Mouse (Mus musculus): ENCODE measurements at regions not wholly inside any gene's neighbourhood (a gene's known extent, or its start where the extent isn't known, plus 50 kb on each side); places are given as distances from the start of the nearest gene placed in this dataset.
"Not testable (repeated sequence)": the region's sequence is repeated elsewhere in the genome, so short reads cannot be mapped to it uniquely, and the experiment has no call there.

DNA sequence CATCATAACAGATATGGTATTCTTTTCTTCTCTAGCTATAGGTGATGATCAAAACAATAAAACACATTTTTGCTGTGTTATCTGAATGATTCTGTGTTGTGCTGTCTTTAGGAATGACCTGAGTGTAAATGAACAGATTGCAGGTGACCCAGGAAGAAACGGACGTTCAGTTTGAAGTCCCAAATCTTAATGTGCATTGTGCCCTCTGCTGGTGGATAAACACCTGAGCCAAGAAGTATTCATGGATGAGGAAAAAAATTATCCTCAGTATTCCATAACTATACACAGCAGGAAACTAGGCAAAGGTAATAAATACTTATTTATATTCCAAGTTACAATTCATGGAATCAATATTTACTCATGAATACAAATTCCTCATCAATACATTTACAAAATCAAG is 384.3 kb upstream of the Dab2 start:
- Histone ChIP-seq H3K27ac (ENCODE audit: low read depth, low read length) (no peak overlapping the region), H3K36me3 (ENCODE audit: control insufficient read depth, insufficient read depth, low read length) (no peaks in the 10 kb centered on the region), H3K9me3 (ENCODE audit: control insufficient read depth, low read length) (no peaks in the 10 kb centered on the region), H3K27me3 (replicated peaks; ENCODE audit: control insufficient read depth, insufficient read depth, low read length) (no peaks in the 10 kb centered on the region), H3K9ac (ENCODE audit: low read depth, low read length) (no peak overlapping the region), H3K4me1 (ENCODE audit: control insufficient read depth, insufficient read depth, low read depth, low read length) (no peaks in the 10 kb centered on the region), H3K4me2 (ENCODE audit: low read length) (no peak overlapping the region), H3K4me3 (ENCODE audit: low read length) (no peak overlapping the region)
- 8% methylated on average over 2 of the region's 2 CpGs for WGBS
- ATAC-seq, result peak; percentile 72; the same call in 1 of the 2 replicates

DNA sequence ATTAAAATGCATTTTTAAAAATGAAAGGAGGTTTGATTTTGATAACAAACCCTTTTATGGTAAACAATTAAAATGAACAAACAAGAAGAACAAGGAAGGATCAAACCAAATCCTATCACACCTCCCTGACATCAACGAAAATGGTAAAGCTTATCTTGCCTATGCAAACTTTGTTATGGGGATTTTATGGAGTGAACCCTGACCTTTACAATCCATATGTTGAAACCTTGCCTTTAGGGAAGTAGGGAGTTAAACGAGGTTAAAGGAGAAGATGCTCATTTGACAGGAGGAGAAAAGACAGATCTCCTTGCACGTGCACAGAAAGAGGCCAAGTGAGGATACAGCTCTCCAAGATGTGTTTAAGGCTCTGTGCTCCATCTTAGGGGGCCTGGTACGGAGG is 379.5 kb upstream of the Dab2 start:
- no peaks in the 10 kb centered on the region for H3K9me3 ChIP-seq (ENCODE audit: control insufficient read depth, low read length)
- H3K27ac ChIP-seq (ENCODE audit: low read depth, low read length), result no peak overlapping the region
- WGBS, result 80% methylated on average over 4 of the region's 4 CpGs
- H3K27me3 ChIP-seq (replicated peaks; ENCODE audit: control insufficient read depth, insufficient read depth, low read length), result no peaks in the 10 kb centered on the region
- H3K4me3 ChIP-seq (ENCODE audit: low read length), result no peak overlapping the region
- no peaks in the 10 kb centered on the region for H3K4me1 ChIP-seq (ENCODE audit: control insufficient read depth, insufficient read depth, low read depth, low read length)
- no peaks in the 10 kb centered on the region for H3K36me3 ChIP-seq (ENCODE audit: control insufficient read depth, insufficient read depth, low read length)
- no peak overlapping the region for H3K4me2 ChIP-seq (ENCODE audit: low read length)
- no peak overlapping the region for H3K9ac ChIP-seq (ENCODE audit: low read depth, low read length)
- ATAC-seq, result no peak

DNA sequence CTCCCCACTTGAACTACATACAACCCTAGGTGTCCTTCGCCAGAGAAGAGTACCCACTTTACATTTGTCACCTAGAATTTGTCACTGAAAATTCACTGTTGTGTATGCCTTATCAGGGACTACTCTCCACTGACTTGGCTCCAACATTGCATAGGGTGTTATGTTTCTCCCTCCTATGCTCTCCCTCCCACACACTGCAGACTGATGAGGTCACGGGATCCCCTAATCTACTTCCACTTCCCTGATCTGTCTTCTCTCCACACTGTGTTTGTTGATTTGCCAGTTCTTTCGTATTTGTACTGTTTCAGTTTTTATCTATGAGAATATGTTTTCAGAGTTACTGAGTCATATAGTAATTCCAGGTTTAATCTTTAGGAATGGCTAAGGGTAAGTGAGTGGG is 371.8 kb upstream of the Dab2 start:
- no peaks in the 10 kb centered on the region for H3K4me1 ChIP-seq (ENCODE audit: control insufficient read depth, insufficient read depth, low read depth, low read length)
- H3K9me3 ChIP-seq (ENCODE audit: control insufficient read depth, low read length), result no peaks in the 10 kb centered on the region
- no peak for ATAC-seq
- H3K4me2 ChIP-seq (ENCODE audit: low read length), result no peak overlapping the region
- WGBS, result 83% methylated on average over 3 of the region's 3 CpGs
- no peaks in the 10 kb centered on the region for H3K36me3 ChIP-seq (ENCODE audit: control insufficient read depth, insufficient read depth, low read length)
- H3K9ac ChIP-seq (ENCODE audit: low read depth, low read length), result no peak overlapping the region
- no peak overlapping the region for H3K4me3 ChIP-seq (ENCODE audit: low read length)
- H3K27me3 ChIP-seq (replicated peaks; ENCODE audit: control insufficient read depth, insufficient read depth, low read length), result no peaks in the 10 kb centered on the region
- no peak overlapping the region for H3K27ac ChIP-seq (ENCODE audit: low read depth, low read length)

DNA sequence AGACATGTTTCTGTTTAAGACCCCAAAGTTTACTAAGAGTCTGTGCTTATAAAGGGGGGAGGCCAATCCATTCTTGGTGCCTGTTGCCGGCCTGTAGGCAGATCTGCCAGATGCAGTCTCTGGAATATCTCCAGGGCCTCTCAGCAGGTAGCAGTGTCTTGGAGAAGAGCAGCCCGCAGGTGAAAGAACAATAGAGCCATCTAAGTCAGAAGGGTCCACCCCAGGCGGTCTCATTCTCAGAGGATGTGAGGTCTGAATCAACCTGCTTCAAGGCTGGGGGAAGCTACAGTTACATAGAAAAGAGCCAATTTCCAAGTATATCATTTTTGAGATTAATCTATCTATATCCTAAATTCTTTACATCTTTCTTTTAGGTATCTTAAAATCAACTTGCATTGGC is 366.0 kb upstream of the Dab2 start:
- Histone ChIP-seq H3K4me2 (ENCODE audit: low read length) (no peak overlapping the region), H3K4me1 (ENCODE audit: control insufficient read depth, insufficient read depth, low read depth, low read length) (no peaks in the 10 kb centered on the region), H3K9me3 (ENCODE audit: control insufficient read depth, low read length) (no peaks in the 10 kb centered on the region), H3K27me3 (replicated peaks; ENCODE audit: control insufficient read depth, insufficient read depth, low read length) (no peaks in the 10 kb centered on the region), H3K36me3 (ENCODE audit: control insufficient read depth, insufficient read depth, low read length) (no peaks in the 10 kb centered on the region), H3K27ac (ENCODE audit: low read depth, low read length) (no peak overlapping the region), H3K9ac (ENCODE audit: low read depth, low read length) (no peak overlapping the region), H3K4me3 (ENCODE audit: low read length) (no peak overlapping the region)
- whole genome bisulfite sequencing, result 28% methylated on average over 3 of the region's 3 CpGs
- no peak for ATAC-seq

DNA sequence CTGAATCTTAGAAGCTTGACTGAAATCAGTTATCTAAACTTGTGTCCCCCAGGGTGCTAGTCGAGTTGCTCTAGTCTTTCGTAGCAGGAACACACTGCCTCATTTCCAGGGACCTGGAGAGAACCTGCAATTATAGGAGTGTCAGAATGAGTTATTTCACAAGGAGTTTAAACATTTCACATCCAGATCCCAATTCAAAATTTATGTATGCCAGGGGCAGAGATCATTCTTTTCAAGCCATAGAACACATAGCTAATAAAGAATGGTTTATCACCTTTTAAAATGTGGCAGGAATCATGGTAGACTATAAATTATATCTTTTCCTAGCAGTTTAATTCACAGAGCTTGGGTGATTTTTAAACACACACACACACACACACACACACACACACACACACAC is 358.6 kb upstream of the Dab2 start:
- Histone ChIP-seq H3K4me1 (ENCODE audit: control insufficient read depth, insufficient read depth, low read depth, low read length) (no peaks in the 10 kb centered on the region), H3K27me3 (replicated peaks; ENCODE audit: control insufficient read depth, insufficient read depth, low read length) (no peaks in the 10 kb centered on the region), H3K9me3 (ENCODE audit: control insufficient read depth, low read length) (no peaks in the 10 kb centered on the region), H3K27ac (ENCODE audit: low read depth, low read length) (no peak overlapping the region), H3K36me3 (ENCODE audit: control insufficient read depth, insufficient read depth, low read length) (no peaks in the 10 kb centered on the region), H3K9ac (ENCODE audit: low read depth, low read length) (no peak overlapping the region), H3K4me3 (ENCODE audit: low read length) (no peak overlapping the region), H3K4me2 (ENCODE audit: low read length) (no peak overlapping the region)
- ATAC-seq, result no peak
- WGBS, result 50% methylated on average over 2 of the region's 2 CpGs

DNA sequence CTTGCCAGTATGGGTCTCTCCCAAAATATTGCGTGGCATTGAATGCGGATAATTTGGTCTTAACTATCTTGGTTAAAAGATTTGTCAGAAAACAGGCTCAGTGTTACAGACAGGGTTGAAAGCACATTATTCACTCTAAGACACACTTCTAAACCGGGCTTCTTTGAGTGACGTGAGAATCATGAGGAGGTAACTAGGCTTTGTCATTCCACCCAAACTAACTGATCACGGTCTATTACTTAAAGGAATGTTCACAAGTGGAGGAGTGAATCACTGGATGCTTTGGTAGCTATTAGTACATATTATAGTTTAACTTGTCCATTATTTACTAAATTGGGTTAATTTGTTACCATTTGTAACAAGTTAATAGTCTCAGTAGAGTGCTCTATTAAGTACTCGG is 352.9 kb upstream of the Dab2 start:
- 93% methylated on average over 6 of the region's 6 CpGs for WGBS
- H3K9ac ChIP-seq (ENCODE audit: low read depth, low read length), result no peak overlapping the region
- no peak overlapping the region for H3K4me3 ChIP-seq (ENCODE audit: low read length)
- H3K4me2 ChIP-seq (ENCODE audit: low read length), result no peak overlapping the region
- H3K27me3 ChIP-seq (replicated peaks; ENCODE audit: control insufficient read depth, insufficient read depth, low read length), result no peaks in the 10 kb centered on the region
- no peak overlapping the region for H3K27ac ChIP-seq (ENCODE audit: low read depth, low read length)
- ATAC-seq, result no peak
- no peaks in the 10 kb centered on the region for H3K9me3 ChIP-seq (ENCODE audit: control insufficient read depth, low read length)
- H3K36me3 ChIP-seq (ENCODE audit: control insufficient read depth, insufficient read depth, low read length), result no peaks in the 10 kb centered on the region
- H3K4me1 ChIP-seq (ENCODE audit: control insufficient read depth, insufficient read depth, low read depth, low read length), result no peaks in the 10 kb centered on the region

DNA sequence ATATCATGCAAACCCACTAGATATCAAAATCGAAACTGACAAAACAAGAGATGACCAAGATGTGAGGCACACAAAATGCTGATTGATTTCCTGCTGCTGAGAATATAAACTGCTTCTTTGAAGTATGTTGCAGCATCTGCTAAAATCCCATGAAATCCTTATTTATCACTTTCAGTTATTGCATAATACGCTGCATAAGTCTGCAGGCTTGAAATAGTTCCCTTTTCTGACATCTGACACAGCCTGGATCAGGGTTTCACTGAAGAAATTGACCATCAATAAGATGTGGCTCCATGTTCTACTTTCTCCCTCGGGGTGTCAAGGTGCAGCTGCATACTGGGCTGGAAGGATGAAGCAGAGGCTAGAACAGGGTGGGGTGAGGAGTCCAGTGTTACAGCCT is 348.7 kb upstream of the Dab2 start:
- no peak overlapping the region for H3K4me3 ChIP-seq (ENCODE audit: low read length)

DNA sequence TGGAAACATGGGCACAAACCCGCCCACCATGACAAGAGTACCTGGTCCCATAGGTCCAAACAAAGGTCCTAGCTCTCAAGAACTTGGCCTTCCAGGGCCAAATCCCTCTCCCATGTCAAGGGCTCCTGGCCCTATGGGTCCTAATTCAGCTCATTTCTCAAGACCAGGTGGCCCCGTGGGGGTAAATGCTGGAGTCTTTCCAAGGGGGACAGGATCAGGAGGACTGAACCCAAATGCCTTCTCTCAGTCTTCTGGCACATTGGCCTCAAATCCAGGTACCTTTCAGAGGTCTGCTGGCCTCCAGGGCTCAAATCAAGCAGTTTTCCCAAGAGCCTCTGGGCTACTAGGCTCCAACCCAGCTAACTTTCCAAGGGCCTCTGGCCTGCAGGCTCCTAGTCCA is 347.9 kb upstream of the Dab2 start:
- ATAC-seq; H3K9me3 ChIP-seq (ENCODE audit: control insufficient read depth, low read length); H3K27ac ChIP-seq (ENCODE audit: low read depth, low read length); H3K4me3 ChIP-seq (ENCODE audit: low read length); H3K36me3 ChIP-seq (ENCODE audit: control insufficient read depth, insufficient read depth, low read length); H3K4me2 ChIP-seq (ENCODE audit: low read length); H3K4me1 ChIP-seq (ENCODE audit: control insufficient read depth, insufficient read depth, low read depth, low read length); H3K9ac ChIP-seq (ENCODE audit: low read depth, low read length); H3K27me3 ChIP-seq (replicated peaks; ENCODE audit: control insufficient read depth, insufficient read depth, low read length): not testable (repeated sequence)
- 94% methylated on average over 2 of the region's 2 CpGs for WGBS

More for the DNA sequence above, 348.7 kb upstream of the Dab2 start:
- no peak for ATAC-seq
- WGBS, result 86% methylated on average over 3 of the region's 3 CpGs
- Histone ChIP-seq H3K27me3 (replicated peaks; ENCODE audit: control insufficient read depth, insufficient read depth, low read length) (no peaks in the 10 kb centered on the region), H3K4me1 (ENCODE audit: control insufficient read depth, insufficient read depth, low read depth, low read length) (no peaks in the 10 kb centered on the region), H3K36me3 (ENCODE audit: control insufficient read depth, insufficient read depth, low read length) (no peaks in the 10 kb centered on the region), H3K9me3 (ENCODE audit: control insufficient read depth, low read length) (no peaks in the 10 kb centered on the region), H3K27ac (ENCODE audit: low read depth, low read length) (no peak overlapping the region), H3K4me2 (ENCODE audit: low read length) (no peak overlapping the region), H3K9ac (ENCODE audit: low read depth, low read length) (no peak overlapping the region)

DNA sequence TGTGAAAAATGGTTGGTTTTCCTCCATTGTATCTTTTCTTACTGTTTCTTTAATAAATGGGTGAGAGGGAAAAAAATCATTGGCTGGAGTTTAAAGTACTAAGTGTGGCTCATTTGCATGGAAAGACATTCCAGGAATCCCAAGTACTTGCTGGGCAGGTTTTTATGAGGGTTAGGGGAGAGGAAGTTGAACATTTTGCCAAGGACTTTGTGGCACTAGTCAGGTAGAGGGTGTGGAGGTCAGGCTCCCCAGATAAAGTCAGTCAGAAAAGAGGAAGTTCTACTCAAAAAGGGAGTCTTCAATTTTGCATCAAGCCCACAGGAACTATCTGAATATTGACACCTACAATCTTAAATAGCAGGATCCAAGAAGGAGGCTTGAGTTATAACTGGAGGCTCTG is 346.5 kb upstream of the Dab2 start:
- ATAC-seq, result no peak
- H3K4me2 ChIP-seq (ENCODE audit: low read length), result no peak overlapping the region
- H3K36me3 ChIP-seq (ENCODE audit: control insufficient read depth, insufficient read depth, low read length), result no peaks in the 10 kb centered on the region
- no peak overlapping the region for H3K9ac ChIP-seq (ENCODE audit: low read depth, low read length)
- H3K27ac ChIP-seq (ENCODE audit: low read depth, low read length), result no peak overlapping the region
- H3K4me1 ChIP-seq (ENCODE audit: control insufficient read depth, insufficient read depth, low read depth, low read length), result no peaks in the 10 kb centered on the region
- no peak overlapping the region for H3K4me3 ChIP-seq (ENCODE audit: low read length)
- H3K27me3 ChIP-seq (replicated peaks; ENCODE audit: control insufficient read depth, insufficient read depth, low read length), result no peaks in the 10 kb centered on the region
- H3K9me3 ChIP-seq (ENCODE audit: control insufficient read depth, low read length), result no peaks in the 10 kb centered on the region

DNA sequence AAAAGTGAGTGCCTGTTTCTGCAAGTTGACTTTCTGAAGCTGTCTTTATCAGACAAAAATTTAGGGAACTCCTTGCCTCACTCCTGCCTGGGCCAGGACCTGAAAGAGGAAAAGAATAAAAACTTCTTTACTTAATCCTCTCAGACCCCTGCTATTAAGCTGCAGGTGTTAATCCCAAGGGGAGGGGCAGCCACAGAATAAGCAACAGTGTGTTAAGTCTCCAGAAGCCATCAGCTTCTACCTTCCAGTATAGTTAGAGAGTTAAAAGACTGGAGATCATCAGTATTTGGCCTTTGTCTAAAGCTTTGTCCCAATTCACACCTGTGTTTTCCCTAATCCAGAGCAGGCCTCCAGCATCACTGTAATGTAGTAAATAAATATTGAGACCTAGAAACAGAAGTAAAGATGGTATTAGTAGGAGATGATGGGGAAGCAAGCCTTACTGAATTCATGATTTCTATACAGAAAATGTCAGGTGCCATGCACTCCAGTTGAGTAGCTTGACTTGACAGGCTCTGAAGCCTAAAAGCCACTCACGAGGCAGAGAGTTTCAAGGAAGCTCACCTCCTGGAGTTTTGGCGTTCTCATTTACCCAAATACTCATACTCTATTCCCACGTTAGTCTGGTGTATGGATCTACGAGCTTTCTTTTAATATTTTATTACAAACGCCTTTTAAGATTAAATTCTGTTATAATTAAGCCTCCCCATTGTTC is 308.1 kb upstream of the Dab2 start:
- Histone ChIP-seq H3K9me3 (ENCODE audit: control insufficient read depth, low read length) (no peaks in the 10 kb centered on the region), H3K27ac (ENCODE audit: low read depth, low read length) (no peak overlapping the region), H3K9ac (ENCODE audit: low read depth, low read length) (no peak overlapping the region), H3K27me3 (replicated peaks; ENCODE audit: control insufficient read depth, insufficient read depth, low read length) (no peaks in the 10 kb centered on the region), H3K4me3 (ENCODE audit: low read length) (no peak overlapping the region), H3K36me3 (ENCODE audit: control insufficient read depth, insufficient read depth, low read length) (no peaks in the 10 kb centered on the region), H3K4me1 (ENCODE audit: control insufficient read depth, insufficient read depth, low read depth, low read length) (no peaks in the 10 kb centered on the region), H3K4me2 (ENCODE audit: low read length) (no peak overlapping the region)
- ATAC-seq, result no peak
- 57% methylated on average over 5 of the region's 5 CpGs for WGBS

Data from hindbrain, embryonic 16.5 days (tissue).